Mouse (Mus musculus): ENCODE data around the gene Mrps36. TPM values are rescaled to one million over a fixed set of nuclear protein-coding genes. Genes with fewer than 3 reads are reported as not detected.

The Mrps36 gene
- polyA plus RNA-seq, 1 experiment = 126 TPM

GRCm38 (mm10) chr13:100697541-100697940 is 46.9 kb downstream of the Mrps36 start:
- no peak for TF ChIP-seq CEBPB (IDR thresholded peaks at IDR 0.05; ENCODE audit: insufficient read depth, poor library complexity, severe bottlenecking)
- TF ChIP-seq E2F4 (IDR thresholded peaks at IDR 0.05; ENCODE audit: insufficient read depth) = no peak
- TF ChIP-seq SRF (IDR thresholded peaks at IDR 0.05; ENCODE audit: control insufficient read depth, insufficient read length, low read depth) = no peak
- TF ChIP-seq TCF3 (IDR thresholded peaks at IDR 0.05; ENCODE audit: insufficient read length, low read depth) = no peak
- TF ChIP-seq POLR2A (IDR thresholded peaks at IDR 0.05; ENCODE audit: insufficient read length, low read depth) = no peak
- no peak for TF ChIP-seq MAX (IDR thresholded peaks at IDR 0.05; ENCODE audit: low read depth)
- TF ChIP-seq MYOG (IDR thresholded peaks at IDR 0.05; ENCODE audit: control insufficient read depth in 1 of 3, insufficient read depth in 1 of 3, insufficient read length in 2 of 3, low read depth in 2 of 3) = no peak
- TF ChIP-seq POLR2AphosphoS2 (IDR thresholded peaks at IDR 0.05; ENCODE audit: insufficient read length, low read depth) = no peak
- no peak for TF ChIP-seq TCF12 (IDR thresholded peaks at IDR 0.05; ENCODE audit: insufficient read depth, poor library complexity, severe bottlenecking)
- no peaks in the 10 kb centered on the region for H3K79me2 ChIP-seq (ENCODE audit: control insufficient read depth, insufficient read depth)
- no peak overlapping the region for H3K4me3 ChIP-seq
- H3ac ChIP-seq (ENCODE audit: control insufficient read depth, insufficient read length) = no peak overlapping the region
- H3K27me3 ChIP-seq (ENCODE audit: control insufficient read depth, insufficient read depth, insufficient read length) = no peaks in the 10 kb centered on the region
- H3K36me3 ChIP-seq (ENCODE audit: control insufficient read depth, insufficient read depth) = peaks cover 16% of the 10 kb centered on the region
- no peak overlapping the region for H3K4me2 ChIP-seq (ENCODE audit: low read depth)

DNA sequence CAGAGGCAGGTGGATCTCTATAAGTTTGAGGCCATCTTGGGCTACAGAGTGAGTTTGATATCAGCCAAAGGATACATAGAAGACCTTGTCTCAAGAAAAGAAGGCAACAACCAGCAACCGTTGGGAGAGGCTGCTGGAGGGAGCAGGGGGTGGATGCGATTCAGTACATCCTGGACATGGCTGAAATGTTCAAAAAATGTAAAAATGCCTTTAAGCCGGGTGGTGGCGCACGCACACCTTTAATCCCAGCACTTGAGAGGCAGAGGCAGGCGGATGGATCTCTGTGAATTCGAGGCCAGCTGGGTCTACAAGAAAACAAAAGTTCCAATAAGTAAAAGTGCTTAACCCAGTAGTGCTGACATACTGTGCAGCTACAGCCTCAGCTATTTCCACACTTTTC is 56.9 kb downstream of the Mrps36 start:
- TF ChIP-seq POLR2A (IDR thresholded peaks at IDR 0.05; ENCODE audit: insufficient read length, low read depth) (no peak), TCF12 (IDR thresholded peaks at IDR 0.05; ENCODE audit: insufficient read depth, poor library complexity, severe bottlenecking) (no peak), MYOG (IDR thresholded peaks at IDR 0.05; ENCODE audit: control insufficient read depth in 1 of 3, insufficient read depth in 1 of 3, insufficient read length in 2 of 3, low read depth in 2 of 3) (no peak), SRF (IDR thresholded peaks at IDR 0.05; ENCODE audit: control insufficient read depth, insufficient read length, low read depth) (no peak), E2F4 (IDR thresholded peaks at IDR 0.05; ENCODE audit: insufficient read depth) (no peak), USF1 (IDR thresholded peaks at IDR 0.05; ENCODE audit: low read depth) (no peak), CEBPB (IDR thresholded peaks at IDR 0.05; ENCODE audit: insufficient read depth, poor library complexity, severe bottlenecking) (no peak), REST (IDR thresholded peaks at IDR 0.05; ENCODE audit: insufficient read depth, insufficient read length) (no peak), TCF3 (IDR thresholded peaks at IDR 0.05; ENCODE audit: insufficient read length, low read depth) (no peak), POLR2AphosphoS2 (IDR thresholded peaks at IDR 0.05; ENCODE audit: insufficient read length, low read depth) (no peak), MYOD1 (IDR thresholded peaks at IDR 0.05; ENCODE audit: control insufficient read depth in 1 of 3, insufficient read length in 2 of 3, low read depth in 2 of 3) (no peak), MAX (IDR thresholded peaks at IDR 0.05; ENCODE audit: low read depth) (no peak)
- Histone ChIP-seq H3K36me3 (ENCODE audit: control insufficient read depth, insufficient read depth) (no peaks in the 10 kb centered on the region), H3ac (ENCODE audit: control insufficient read depth, insufficient read length) (no peak overlapping the region), H3K4me2 (ENCODE audit: low read depth) (no peak overlapping the region), H3K27me3 (ENCODE audit: control insufficient read depth, insufficient read depth, insufficient read length) (no peaks in the 10 kb centered on the region), H3K79me2 (ENCODE audit: control insufficient read depth, insufficient read depth) (no peaks in the 10 kb centered on the region), H3K4me3 (no peak overlapping the region)

Other genes starting within 250 kb of the Mrps36 start
- gene Ocln, start 191.9 kb downstream of the Mrps36 start, polyA plus RNA-seq (2012; fragmentation: generic; extraction: Trizol) = 0.05 TPM
- 0.07 TPM for gene Marveld2, start 127.7 kb downstream of the Mrps36 start, polyA plus RNA-seq (2012; fragmentation: generic; extraction: Trizol)
- 115 TPM for gene Ak6, start 93.7 kb downstream of the Mrps36 start, polyA plus RNA-seq (2012; fragmentation: generic; extraction: Trizol)
- gene Rad17, start 93.6 kb downstream of the Mrps36 start, polyA plus RNA-seq (2012; fragmentation: generic; extraction: Trizol) = 5.9 TPM
- gene Taf9, start 93.1 kb downstream of the Mrps36 start, polyA plus RNA-seq (2012; fragmentation: generic; extraction: Trizol) = 5.3 TPM
- gene Ccdc125, start 74.9 kb downstream of the Mrps36 start, polyA plus RNA-seq (2012; fragmentation: generic; extraction: Trizol) = 0.17 TPM
- 23.6 TPM for gene Cdk7, start 13.7 kb downstream of the Mrps36 start, polyA plus RNA-seq (2012; fragmentation: generic; extraction: Trizol)
- 3.0 TPM for gene Cenph, start 31.2 kb upstream of the Mrps36 start, polyA plus RNA-seq (2012; fragmentation: generic; extraction: Trizol)
- 45.4 TPM for gene Ccnb1, start 41.9 kb upstream of the Mrps36 start, polyA plus RNA-seq (2012; fragmentation: generic; extraction: Trizol)
- gene Slc30a5, start 88.8 kb upstream of the Mrps36 start, polyA plus RNA-seq (2012; fragmentation: generic; extraction: Trizol) = 20.9 TPM

Measured in myocyte (in vitro differentiated cells).